Mouse (Mus musculus) midbrain, embryonic 10.5 days (tissue): ENCODE results near the gene Gm13941. TPM values are rescaled to one million over a fixed set of nuclear protein-coding genes. Genes with fewer than 3 reads are reported as not detected.

Experiments
- DNase-seq: peaks from one replicate; pipeline ENCODE4 v3.0.0-alpha.2; 2017; ENCODE audit warnings: low spot score
- H3K27ac ChIP-seq: fragments of 300-500 bp; sonication (generic); replicated peaks from 2 replicates; pipeline ENCODE4 v1.5.1; 2016; ENCODE audit warnings: mild to moderate bottlenecking
- H3K27me3 ChIP-seq: fragments of 300-500 bp; sonication (generic); 2 replicates; pipeline ENCODE4 v1.6.1; 2016; ENCODE audit warnings: low read depth, mild to moderate bottlenecking; ENCODE audit not compliant: poor library complexity, severe bottlenecking
- H3K36me3 ChIP-seq: fragments of 300-500 bp; sonication (generic); 2 replicates; pipeline ENCODE4 v1.6.1; 2016; ENCODE audit warnings: mild to moderate bottlenecking, moderate library complexity
- H3K4me1 ChIP-seq: fragments of 300-500 bp; sonication (generic); 2 replicates; pipeline ENCODE4 v1.6.1; 2016
- H3K4me3 ChIP-seq: fragments of 300-500 bp; sonication (generic); 2 replicates; pipeline ENCODE4 v1.5.1; 2016; ENCODE audit warnings: mild to moderate bottlenecking, moderate library complexity
- H3K9me3 ChIP-seq: fragments of 300-500 bp; sonication (generic); replicated peaks from 2 replicates; pipeline ENCODE4 v1.6.1; 2016; ENCODE audit warnings: mild to moderate bottlenecking
- WGBS: fragments of 180-500 bp; shearing (Covaris S2); methylation state at CpG from one replicate; pipeline ENCODE4 v1.1.7; 2016; 5-methylcytosine and 5-hydroxymethylcytosine counted together
- polyA plus RNA-seq: library from polyadenylated mRNA; unstranded; fragments of >200 nt; fragmentation: Nextera tagmentation; extraction: Ambion mirVana; gene quantifications from 2 replicates; pipeline ENCODE4 v1.2.1, GENCODE M21; 2016

Gene Gm13941
- polyA plus RNA-seq, result not detected in 2 replicates

DNA sequence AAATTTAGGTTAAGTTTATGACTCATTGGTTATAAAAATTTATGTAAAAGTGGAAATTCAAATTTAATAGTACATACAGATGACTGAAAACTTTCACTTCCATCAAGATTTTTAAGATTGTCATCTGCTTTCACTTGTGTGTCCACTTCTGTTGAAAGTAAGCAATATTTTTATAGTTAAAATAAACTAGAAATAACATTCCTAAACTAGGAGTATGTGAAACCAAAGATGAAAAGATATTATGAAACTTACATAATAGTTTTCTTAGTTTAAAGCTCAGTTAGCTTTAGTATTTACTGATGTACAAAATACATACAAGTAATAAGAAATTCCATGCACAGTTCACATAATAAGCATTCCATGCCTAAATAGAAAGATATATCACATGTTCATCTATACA is at the start of gene Gm13941:
Gene Gm13941 (minus strand): TSS at position 101 of the 400 bp plus-strand sequence.
- Histone ChIP-seq H3K4me1 (no peaks in the 10 kb centered on the region), H3K27me3 (no peaks in the 10 kb centered on the region), H3K36me3 (no peaks in the 10 kb centered on the region), H3K4me3 (no peak within 1 kb of the TSS), H3K9me3 (no peaks in the 10 kb centered on the region), H3K27ac (no peak within 1 kb of the TSS)
- no peak for DNase-seq

- WGBS, result 84% methylated on average over 2 of the region's 2 CpGs
- H3K4me1 ChIP-seq, result no peaks in the 10 kb centered on the region
- no peaks in the 10 kb centered on the region for H3K27me3 ChIP-seq
- H3K27ac ChIP-seq, result no peak within 1 kb of the TSS
- DNase-seq, result no peak
- H3K4me3 ChIP-seq, result no peak within 1 kb of the TSS
- no peaks in the 10 kb centered on the region for H3K9me3 ChIP-seq
- no peaks in the 10 kb centered on the region for H3K36me3 ChIP-seq
Observed at GRCm38 (mm10) chr2:111152836-111153235, 47.1 kb upstream of the Gm13941 start, which contains the start of gene Gm15130. Gm15130 (minus strand) TSS chr2:111152936.

DNA sequence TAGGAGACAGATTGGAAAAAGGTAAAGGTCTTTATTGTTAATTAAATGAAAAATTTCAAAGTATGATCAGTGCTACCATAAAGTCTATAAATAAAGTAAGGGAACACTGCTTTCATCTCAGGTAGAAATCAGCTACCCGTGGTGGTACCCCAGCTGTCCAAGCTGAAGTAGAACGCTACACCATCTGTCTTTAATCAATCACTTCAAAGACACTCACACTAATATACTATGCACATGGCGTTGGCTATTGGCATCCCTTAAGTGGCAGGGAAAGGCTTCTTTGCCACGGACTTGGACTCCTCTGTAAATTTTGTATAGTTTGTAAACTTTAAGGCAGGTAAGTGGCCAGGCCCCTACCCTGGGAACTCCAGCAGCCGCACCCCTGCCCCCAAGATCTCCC is 30.0 kb upstream of the Gm13941 start:
- Histone ChIP-seq H3K36me3 (no peaks in the 10 kb centered on the region), H3K27ac (no peak overlapping the region), H3K9me3 (no peaks in the 10 kb centered on the region), H3K4me1 (no peaks in the 10 kb centered on the region), H3K27me3 (no peaks in the 10 kb centered on the region), H3K4me3 (no peak overlapping the region)
- WGBS, result 78% methylated on average over 5 of the region's 5 CpGs
- no peak for DNase-seq

DNA sequence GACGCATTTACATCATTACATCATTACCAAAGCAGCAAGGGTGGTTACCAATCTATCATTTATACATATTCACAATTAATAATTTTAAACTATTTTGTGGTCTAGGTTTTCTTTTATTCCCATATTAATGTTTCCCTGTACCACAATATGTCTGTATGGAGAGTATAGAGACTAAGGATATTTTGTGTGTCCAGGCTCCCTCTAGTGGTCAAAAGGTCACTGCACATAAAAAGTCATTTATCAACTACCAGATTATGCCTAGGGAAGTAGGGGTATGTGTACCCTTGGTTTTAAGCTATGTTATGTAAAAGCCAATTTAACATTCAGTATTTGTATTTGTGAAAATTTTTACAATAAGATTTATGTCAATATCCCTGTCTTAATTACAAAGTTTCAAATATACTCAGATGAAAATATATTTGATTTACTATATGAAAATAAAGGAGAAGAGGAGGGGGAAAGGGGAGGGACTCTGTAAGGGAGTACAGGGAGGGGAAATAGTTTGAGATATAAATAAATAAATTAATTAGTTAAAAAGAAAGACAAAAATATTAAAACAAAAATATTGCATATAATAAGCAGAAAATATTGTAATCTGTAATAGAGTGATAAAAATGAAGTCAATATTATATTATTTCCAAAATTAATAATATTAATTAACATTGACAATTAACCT is 47.1 kb downstream of the Gm13941 start:
- Histone ChIP-seq H3K4me3 (no peak overlapping the region), H3K27me3 (no peaks in the 10 kb centered on the region), H3K9me3 (no peaks in the 10 kb centered on the region), H3K27ac (no peak overlapping the region), H3K36me3 (no peaks in the 10 kb centered on the region), H3K4me1 (no peaks in the 10 kb centered on the region)
- 100% methylated on average over 1 of the region's 1 CpGs for WGBS
- DNase-seq, result peak; percentile 11

Other genes with a start within 250 kb of the Gm13941 start
- gene Ano3, start 155.1 kb downstream of the Gm13941 start, polyA plus RNA-seq, result 1.8 and 2.6 TPM in 2 replicates
- gene Gm15130, start 47.0 kb upstream of the Gm13941 start, polyA plus RNA-seq, result not detected in 2 replicates
- not detected in 2 replicates for gene 4930430A15Rik, start 123.6 kb upstream of the Gm13941 start, polyA plus RNA-seq
- not detected in 2 replicates for gene Olfr1275, start 129.3 kb upstream of the Gm13941 start, polyA plus RNA-seq
- gene Olfr1276, start 148.5 kb upstream of the Gm13941 start, polyA plus RNA-seq, result not detected in 2 replicates
- not detected in 2 replicates for gene Olfr1277, start 168.1 kb upstream of the Gm13941 start, polyA plus RNA-seq
- gene Olfr1278, start 184.2 kb upstream of the Gm13941 start, polyA plus RNA-seq, result not detected in 2 replicates
- gene Olfr1279, start 194.7 kb upstream of the Gm13941 start, polyA plus RNA-seq, result not detected in 2 replicates
- not detected in 2 replicates for gene Olfr1280, start 208.0 kb upstream of the Gm13941 start, polyA plus RNA-seq
- not detected in 2 replicates for gene Olfr1281, start 220.5 kb upstream of the Gm13941 start, polyA plus RNA-seq
- not detected in 2 replicates for gene Olfr1282, start 230.1 kb upstream of the Gm13941 start, polyA plus RNA-seq